Mouse (Mus musculus) NIH3T3 (cell line): ENCODE measurements around the gene Zfp106.
A peak's percentile ranks its signal among the peaks of the same experiment; 100 is the strongest.

Source experiments
- DNase-seq: peaks from one replicate; pipeline ENCODE4 v3.0.0-alpha.2; 2012; ENCODE audit warnings: low read depth

Zfp106 gene

GRCm38 (mm10) chr2:120476277-120477087 lies 87.2 kb downstream of the Zfp106 start:
- DNase-seq = no peak

- DNase-seq = no peak
These were observed 92.8 kb downstream of the Zfp106 start for GRCm38 (mm10) chr2:120470856-120471255.

GRCm38 (mm10) chr2:120469715-120470114 lies 93.9 kb downstream of the Zfp106 start:
- no peak for DNase-seq

- no peak for DNase-seq
These were observed 94.4 kb downstream of the Zfp106 start for GRCm38 (mm10) chr2:120469220-120469619.

- DNase-seq = no peak
These were observed 95.6 kb downstream of the Zfp106 start for GRCm38 (mm10) chr2:120468011-120468410.

- no peak for DNase-seq
These were observed 98.3 kb downstream of the Zfp106 start for GRCm38 (mm10) chr2:120465397-120465785.

- peak; percentile 24 for DNase-seq
These were observed 98.8 kb downstream of the Zfp106 start for GRCm38 (mm10) chr2:120464732-120465396.

- DNase-seq = no peak
These were observed 99.6 kb downstream of the Zfp106 start for GRCm38 (mm10) chr2:120464091-120464490.

- no peak for DNase-seq
These were observed 100.3 kb downstream of the Zfp106 start for GRCm38 (mm10) chr2:120463328-120463727.

GRCm38 (mm10) chr2:120460216-120460615 lies 103.4 kb downstream of the Zfp106 start:
- no peak for DNase-seq
